Mouse (Mus musculus): Measurements from ENCODE around the gene Cox8a. TPM values are rescaled to one million over a fixed set of nuclear protein-coding genes. Genes with fewer than 3 reads are reported as not detected.
A peak's percentile ranks its signal among the peaks of the same experiment; 100 is the strongest.

Cox8a gene
- polyA plus RNA-seq, 1 experiment: 117 TPM

- no peaks in the 10 kb centered on the region for H3K27me3 ChIP-seq (ENCODE audit: control insufficient read depth, insufficient read depth, low read length)
- H3K4me1 ChIP-seq (ENCODE audit: control insufficient read depth, insufficient read depth, low read length): peaks cover 14% of the 10 kb centered on the region
- TF ChIP-seq CTCF (IDR thresholded peaks at IDR 0.05; ENCODE audit: control insufficient read depth, insufficient read depth, insufficient replicate concordance, low read depth, low read length) (no peak), POLR2A (IDR thresholded peaks at IDR 0.05; ENCODE audit: control insufficient read depth, low read depth, low read length) (no peak)
- H3K36me3 ChIP-seq (ENCODE audit: control insufficient read depth, insufficient read depth, low read length): no peaks in the 10 kb centered on the region
- H3K4me3 ChIP-seq (ENCODE audit: control insufficient read depth, low read depth, low read length): no peak overlapping the region
- H3K27ac ChIP-seq (ENCODE audit: control insufficient read depth, insufficient read depth, low read depth, low read length): no peak overlapping the region
These were observed 32.4 kb downstream of the Cox8a start for GRCm38 (mm10) chr19:7185059-7185458.

DNA sequence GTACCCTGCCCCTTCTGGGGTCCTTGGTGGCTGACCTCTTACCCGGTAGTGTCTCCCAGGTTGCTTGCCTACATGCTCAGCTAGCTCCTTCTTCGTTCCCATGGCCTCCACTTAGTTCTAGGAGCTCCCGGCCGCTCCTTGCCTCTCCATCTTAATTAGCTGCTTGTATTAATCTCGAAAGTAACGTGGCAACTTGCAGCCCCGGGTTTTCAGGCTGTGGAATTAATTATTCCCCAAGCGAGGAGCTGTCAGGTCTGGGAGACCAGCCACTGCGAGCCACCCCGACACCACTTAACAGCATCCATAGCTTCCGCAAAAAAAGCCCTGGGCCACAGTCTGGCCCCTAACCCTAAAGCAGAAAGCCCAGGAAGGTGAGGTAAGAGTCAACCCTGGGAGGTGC lies 34.0 kb downstream of the Cox8a start:
- Histone ChIP-seq H3K4me1 (ENCODE audit: control insufficient read depth, insufficient read depth, low read length) (peaks cover 14% of the 10 kb centered on the region), H3K36me3 (ENCODE audit: control insufficient read depth, insufficient read depth, low read length) (no peaks in the 10 kb centered on the region), H3K27ac (ENCODE audit: control insufficient read depth, insufficient read depth, low read depth, low read length) (no peak overlapping the region), H3K27me3 (ENCODE audit: control insufficient read depth, insufficient read depth, low read length) (no peaks in the 10 kb centered on the region), H3K4me3 (ENCODE audit: control insufficient read depth, low read depth, low read length) (no peak overlapping the region)
- TF ChIP-seq CTCF (IDR thresholded peaks at IDR 0.05; ENCODE audit: control insufficient read depth, insufficient read depth, insufficient replicate concordance, low read depth, low read length) (no peak), POLR2A (IDR thresholded peaks at IDR 0.05; ENCODE audit: control insufficient read depth, low read depth, low read length) (no peak)

- no peaks in the 10 kb centered on the region for H3K27me3 ChIP-seq (ENCODE audit: control insufficient read depth, insufficient read depth, low read length)
- H3K36me3 ChIP-seq (ENCODE audit: control insufficient read depth, insufficient read depth, low read length): no peaks in the 10 kb centered on the region
- peak overlapping the region; percentile 37 for H3K4me3 ChIP-seq (ENCODE audit: control insufficient read depth, low read depth, low read length)
- no peak for TF ChIP-seq CTCF (IDR thresholded peaks at IDR 0.05; ENCODE audit: control insufficient read depth, insufficient read depth, insufficient replicate concordance, low read depth, low read length)
- no peak for TF ChIP-seq POLR2A (IDR thresholded peaks at IDR 0.05; ENCODE audit: control insufficient read depth, low read depth, low read length)
- H3K27ac ChIP-seq (ENCODE audit: control insufficient read depth, insufficient read depth, low read depth, low read length): peak overlapping the region; percentile 47; the same call in 1 of the 2 replicates
- H3K4me1 ChIP-seq (ENCODE audit: control insufficient read depth, insufficient read depth, low read length): peaks cover 14% of the 10 kb centered on the region
These were observed 35.0 kb downstream of the Cox8a start for GRCm38 (mm10) chr19:7182273-7182949.

- H3K36me3 ChIP-seq (ENCODE audit: control insufficient read depth, insufficient read depth, low read length): no peaks in the 10 kb centered on the region
- no peak overlapping the region for H3K27ac ChIP-seq (ENCODE audit: control insufficient read depth, insufficient read depth, low read depth, low read length)
- peaks cover 14% of the 10 kb centered on the region for H3K4me1 ChIP-seq (ENCODE audit: control insufficient read depth, insufficient read depth, low read length)
- H3K27me3 ChIP-seq (ENCODE audit: control insufficient read depth, insufficient read depth, low read length): no peaks in the 10 kb centered on the region
- no peak overlapping the region for H3K4me3 ChIP-seq (ENCODE audit: control insufficient read depth, low read depth, low read length)
- TF ChIP-seq CTCF (IDR thresholded peaks at IDR 0.05; ENCODE audit: control insufficient read depth, insufficient read depth, insufficient replicate concordance, low read depth, low read length): no peak
- TF ChIP-seq POLR2A (IDR thresholded peaks at IDR 0.05; ENCODE audit: control insufficient read depth, low read depth, low read length): no peak
These were observed 35.9 kb downstream of the Cox8a start for GRCm38 (mm10) chr19:7181496-7181895.

DNA sequence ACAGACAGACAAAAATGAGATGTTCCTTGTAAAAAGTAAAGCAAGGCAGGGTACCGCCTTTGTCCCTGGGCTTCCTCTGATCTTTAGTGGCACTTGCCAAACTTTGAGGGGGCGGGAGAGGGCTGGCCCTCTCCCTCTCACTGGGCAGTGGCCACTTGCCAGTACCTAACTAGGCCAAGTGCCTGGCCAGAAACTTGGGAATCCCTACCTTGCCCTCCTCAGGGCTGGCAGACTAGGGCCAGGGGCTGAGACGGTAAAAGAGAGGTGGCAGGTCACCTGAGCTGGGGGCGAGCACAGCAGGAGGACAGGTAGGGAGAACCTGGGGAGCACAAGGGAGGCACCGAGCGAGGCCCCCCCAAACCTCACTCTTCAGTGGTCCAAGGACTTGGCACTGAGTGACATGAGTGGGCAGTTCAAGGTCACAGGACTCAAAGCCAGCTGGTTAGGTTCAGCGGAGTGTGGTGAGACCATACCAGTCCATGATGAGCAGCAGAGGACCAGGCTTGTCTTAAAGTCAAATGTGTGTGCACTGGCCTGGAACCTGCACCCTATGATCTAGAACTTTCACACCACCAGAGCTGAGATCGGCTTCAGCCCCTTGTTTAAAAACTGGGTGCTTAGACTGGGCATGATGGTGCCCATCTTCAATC lies 36.5 kb downstream of the Cox8a start:
- H3K36me3 ChIP-seq (ENCODE audit: control insufficient read depth, insufficient read depth, low read length): no peaks in the 10 kb centered on the region
- TF ChIP-seq CTCF (IDR thresholded peaks at IDR 0.05; ENCODE audit: control insufficient read depth, insufficient read depth, insufficient replicate concordance, low read depth, low read length) (no peak), POLR2A (IDR thresholded peaks at IDR 0.05; ENCODE audit: control insufficient read depth, low read depth, low read length) (no peak)
- H3K4me3 ChIP-seq (ENCODE audit: control insufficient read depth, low read depth, low read length): no peak overlapping the region
- peaks cover 14% of the 10 kb centered on the region for H3K4me1 ChIP-seq (ENCODE audit: control insufficient read depth, insufficient read depth, low read length)
- no peaks in the 10 kb centered on the region for H3K27me3 ChIP-seq (ENCODE audit: control insufficient read depth, insufficient read depth, low read length)
- H3K27ac ChIP-seq (ENCODE audit: control insufficient read depth, insufficient read depth, low read depth, low read length): no peak overlapping the region

- H3K27ac ChIP-seq (ENCODE audit: control insufficient read depth, insufficient read depth, low read depth, low read length): no peak overlapping the region
- no peak overlapping the region for H3K4me3 ChIP-seq (ENCODE audit: control insufficient read depth, low read depth, low read length)
- no peaks in the 10 kb centered on the region for H3K36me3 ChIP-seq (ENCODE audit: control insufficient read depth, insufficient read depth, low read length)
- no peaks in the 10 kb centered on the region for H3K27me3 ChIP-seq (ENCODE audit: control insufficient read depth, insufficient read depth, low read length)
- TF ChIP-seq POLR2A (IDR thresholded peaks at IDR 0.05; ENCODE audit: control insufficient read depth, low read depth, low read length) (no peak), CTCF (IDR thresholded peaks at IDR 0.05; ENCODE audit: control insufficient read depth, insufficient read depth, insufficient replicate concordance, low read depth, low read length) (no peak)
- peaks cover 14% of the 10 kb centered on the region for H3K4me1 ChIP-seq (ENCODE audit: control insufficient read depth, insufficient read depth, low read length)
These were observed 38.5 kb downstream of the Cox8a start for GRCm38 (mm10) chr19:7178841-7179452.

- TF ChIP-seq CTCF (IDR thresholded peaks at IDR 0.05; ENCODE audit: control insufficient read depth, insufficient read depth, insufficient replicate concordance, low read depth, low read length) (no peak), POLR2A (IDR thresholded peaks at IDR 0.05; ENCODE audit: control insufficient read depth, low read depth, low read length) (no peak)
- H3K36me3 ChIP-seq (ENCODE audit: control insufficient read depth, insufficient read depth, low read length): no peaks in the 10 kb centered on the region
- H3K27ac ChIP-seq (ENCODE audit: control insufficient read depth, insufficient read depth, low read depth, low read length): no peak overlapping the region
- H3K4me3 ChIP-seq (ENCODE audit: control insufficient read depth, low read depth, low read length): no peak overlapping the region
- peaks cover 14% of the 10 kb centered on the region for H3K4me1 ChIP-seq (ENCODE audit: control insufficient read depth, insufficient read depth, low read length)
- no peaks in the 10 kb centered on the region for H3K27me3 ChIP-seq (ENCODE audit: control insufficient read depth, insufficient read depth, low read length)
These were observed 39.5 kb downstream of the Cox8a start for GRCm38 (mm10) chr19:7177804-7178511.
